Mouse (Mus musculus): ENCODE measurements around the gene Ica1l.

- no peak for TF ChIP-seq POLR2A (IDR thresholded peaks at IDR 0.05; ENCODE audit: borderline replicate concordance, control insufficient read depth, low read depth, low read length)
- no peak for TF ChIP-seq CTCF (IDR thresholded peaks at IDR 0.05; ENCODE audit: control insufficient read depth, insufficient read depth, low read length)
Observed at GRCm38 (mm10) chr1:60015511-60015910, 27.5 kb downstream of the Ica1l start.

Measured in bone marrow, adult 2 months (tissue).